Mouse (Mus musculus): Measurements from ENCODE around the gene Vmn1r36.
A peak's percentile ranks its signal among the peaks of the same experiment; 100 is the strongest.
"Not testable (repeated sequence)": the region's sequence is repeated elsewhere in the genome, so short reads cannot be mapped to it uniquely, and the experiment has no call there.

Vmn1r36 gene

GRCm38 (mm10) chr6:66719068-66719467 lies at the start of gene Vmn1r36:
Gene Vmn1r36, minus strand, starts transcription at chr6:66719168.
- DNase-seq = not testable (repeated sequence)

- DNase-seq = not testable (repeated sequence)
These were observed 10.1 kb upstream of the Vmn1r36 start, which contains the start of gene Vmn1r37 for GRCm38 (mm10) chr6:66729082-66729481. Gene Vmn1r37, plus strand, starts transcription at chr6:66729382.

- DNase-seq = no peak
These were observed 5.1 kb downstream of the Vmn1r36 start for GRCm38 (mm10) chr6:66713854-66714253.

- DNase-seq = peak; percentile 47
These were observed 10.1 kb downstream of the Vmn1r36 start for GRCm38 (mm10) chr6:66708901-66709300.

GRCm38 (mm10) chr6:66685806-66686205 lies 33.2 kb downstream of the Vmn1r36 start, which contains the start of gene Vmn1r35:
Gene Vmn1r35, minus strand, starts transcription at chr6:66685906.
- no peak for DNase-seq
